Mouse (Mus musculus): ENCODE results near the gene Slc36a2.

Slc36a2 gene

GRCm38 (mm10) chr11:55131946-55132345, 52.9 kb downstream of the Slc36a2 start:
- 82% methylated on average over 1 of the region's 1 CpGs for WGBS

DNA sequence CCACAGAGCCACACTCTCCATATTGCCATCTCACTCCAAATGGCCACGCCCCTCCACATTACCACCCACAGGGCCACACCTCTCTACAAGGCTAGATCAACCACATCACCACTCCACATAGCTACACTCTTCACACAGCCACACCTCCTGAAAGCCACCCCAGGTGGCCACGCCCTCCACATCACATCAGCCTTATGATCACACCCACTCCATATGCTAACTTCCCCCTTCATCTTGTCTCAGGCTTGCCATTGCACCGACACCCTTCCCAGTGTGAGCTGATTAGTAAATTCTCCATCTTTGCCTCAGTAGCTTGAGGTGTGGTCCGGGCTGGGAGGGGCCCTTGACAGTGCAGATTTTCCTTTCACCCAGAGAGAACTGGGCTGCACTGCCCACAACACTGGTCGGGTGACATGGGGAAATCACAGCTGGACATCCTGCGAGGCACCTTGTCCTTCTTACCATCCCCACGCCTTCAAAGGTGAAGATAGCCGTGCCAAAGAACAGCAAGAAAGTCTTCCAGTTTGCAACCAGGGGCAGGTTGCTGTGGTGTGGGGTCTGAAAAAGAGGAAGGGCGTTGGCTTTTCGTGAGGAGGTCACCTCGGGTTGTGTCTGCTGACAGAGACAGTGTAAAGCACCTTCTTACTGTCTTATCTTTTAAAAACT, 53.7 kb downstream of the Slc36a2 start:
- WGBS, result 92% methylated on average over 11 of the region's 11 CpGs

- WGBS, result 51% methylated on average over 3 of the region's 3 CpGs
These were observed 56.5 kb downstream of the Slc36a2 start for GRCm38 (mm10) chr11:55128411-55128810.

- 25% methylated on average over 6 of the region's 6 CpGs for WGBS
These were observed 56.9 kb downstream of the Slc36a2 start for GRCm38 (mm10) chr11:55127937-55128336.

GRCm38 (mm10) chr11:55126663-55127062, 58.2 kb downstream of the Slc36a2 start:
- WGBS, result 72% methylated on average over 3 of the region's 3 CpGs

DNA sequence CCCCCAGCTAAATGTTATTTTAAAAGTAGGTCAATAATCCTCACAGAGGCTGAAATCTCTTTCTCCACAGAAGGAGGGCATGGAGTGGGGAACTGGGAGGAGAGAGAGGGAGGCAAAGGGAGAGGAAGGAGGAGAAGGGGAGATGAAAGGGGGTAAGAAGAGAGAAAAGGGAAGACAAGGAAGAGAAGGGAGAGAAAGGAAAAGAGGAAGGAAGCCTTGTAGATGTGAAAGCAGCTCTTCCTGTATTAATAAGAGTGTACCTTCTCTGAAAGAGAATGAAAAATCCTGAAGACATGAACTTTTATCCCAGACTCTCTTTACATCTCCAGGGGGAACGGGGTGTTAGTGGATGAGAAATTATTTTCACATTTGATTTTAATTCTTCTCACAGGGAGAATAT, 63.4 kb downstream of the Slc36a2 start:
- 95% methylated on average over 1 of the region's 1 CpGs for WGBS

DNA sequence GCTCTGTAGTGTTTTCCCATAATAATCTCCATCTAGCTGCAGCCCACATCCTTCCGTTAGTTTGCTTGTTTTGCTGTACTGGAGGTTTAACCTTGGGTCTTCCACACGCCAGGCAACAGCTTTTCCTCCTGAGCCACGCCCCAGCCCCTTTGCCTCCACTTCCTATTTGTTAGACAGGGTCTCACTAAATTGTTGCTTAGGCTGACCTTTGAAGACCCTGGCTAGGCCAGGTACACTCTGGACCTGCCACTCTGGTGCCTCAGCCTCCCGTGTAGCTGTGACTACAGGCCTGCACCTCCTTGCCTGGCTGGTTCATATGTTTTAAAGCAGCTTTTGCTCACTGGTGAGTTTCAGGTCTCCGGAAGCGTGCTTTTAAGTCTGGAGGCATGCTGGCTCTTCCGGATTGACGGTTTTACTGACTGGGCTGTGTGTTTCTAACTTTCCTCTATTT, 64.0 kb downstream of the Slc36a2 start:
- 63% methylated on average over 8 of the region's 8 CpGs for WGBS

DNA sequence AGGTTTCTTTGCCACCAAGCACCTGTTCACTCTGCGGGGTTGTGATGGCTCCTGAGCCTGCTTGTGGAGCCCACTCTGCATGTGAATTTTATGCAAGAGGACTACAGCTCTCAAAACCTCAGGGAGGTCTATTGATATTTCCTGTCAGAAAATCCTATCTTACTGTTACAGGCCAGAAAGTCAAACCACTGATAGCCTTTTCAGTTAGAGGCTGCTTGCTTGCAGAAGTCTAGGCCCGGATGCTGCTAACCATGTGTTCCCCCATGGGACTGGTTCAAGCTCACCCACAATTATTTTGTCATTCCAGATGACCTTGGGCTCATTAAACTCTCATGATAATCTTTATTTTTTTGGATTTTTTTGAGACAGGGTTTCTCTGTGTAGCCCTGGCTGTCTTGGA, 67.8 kb downstream of the Slc36a2 start:
- WGBS, result 92% methylated on average over 2 of the region's 2 CpGs

DNA sequence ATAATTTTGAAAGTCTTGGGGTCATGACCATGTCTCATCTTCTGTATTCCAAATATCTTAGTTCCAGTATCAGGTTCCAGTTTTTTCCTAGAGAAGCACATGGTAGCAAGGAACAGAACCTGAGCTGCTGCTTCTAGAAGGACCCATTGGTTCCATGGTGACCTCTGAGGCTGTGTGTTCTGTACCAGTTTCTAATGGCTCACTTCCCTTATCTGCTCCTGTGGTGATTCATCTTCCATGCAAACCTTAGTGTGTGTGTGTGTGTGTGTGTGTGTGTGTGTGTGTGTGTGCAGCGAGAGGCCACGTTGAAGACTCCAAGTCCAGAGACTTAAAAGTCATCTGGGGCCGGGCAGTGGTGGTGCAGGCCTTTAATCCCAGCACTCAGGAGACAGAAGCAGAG, 68.9 kb downstream of the Slc36a2 start:
- 93% methylated on average over 3 of the region's 3 CpGs for WGBS

- 91% methylated on average over 2 of the region's 2 CpGs for WGBS
These were observed 70.6 kb downstream of the Slc36a2 start for GRCm38 (mm10) chr11:55114291-55114690.

GRCm38 (mm10) chr11:55113861-55114250, 71.0 kb downstream of the Slc36a2 start:
- 66% methylated on average over 4 of the region's 4 CpGs for WGBS

DNA sequence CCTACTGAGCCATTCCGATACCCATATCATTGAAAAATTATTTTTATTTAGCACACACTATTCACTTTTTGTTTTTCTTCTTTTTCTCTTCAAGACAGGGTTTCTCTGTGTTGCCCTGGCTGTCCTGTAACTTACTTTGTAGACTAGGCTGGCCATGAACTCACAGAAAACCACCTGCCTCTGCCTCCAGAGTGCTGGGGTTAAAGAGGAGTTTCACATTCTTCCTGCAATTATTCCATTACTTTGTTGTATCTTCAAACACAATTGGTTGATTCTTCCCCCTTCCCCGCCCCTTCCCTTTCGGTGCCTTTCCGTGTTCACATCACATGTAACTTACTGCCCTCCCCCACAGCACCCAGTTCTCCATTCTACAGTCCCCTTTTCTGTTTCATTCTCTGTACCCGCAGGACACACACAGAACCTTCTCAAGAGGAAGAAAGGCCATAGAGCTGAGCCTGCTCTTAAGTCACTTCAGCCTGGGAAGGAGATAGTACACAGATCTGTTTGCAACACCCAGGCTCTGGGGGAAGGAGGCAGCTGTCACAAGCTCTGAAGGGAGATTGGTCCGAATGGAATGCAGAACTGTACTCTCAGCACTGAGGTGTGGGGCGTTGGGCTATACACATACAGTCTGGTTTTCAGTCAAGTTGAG, 71.5 kb downstream of the Slc36a2 start:
- WGBS, result 59% methylated on average over 7 of the region's 7 CpGs

DNA sequence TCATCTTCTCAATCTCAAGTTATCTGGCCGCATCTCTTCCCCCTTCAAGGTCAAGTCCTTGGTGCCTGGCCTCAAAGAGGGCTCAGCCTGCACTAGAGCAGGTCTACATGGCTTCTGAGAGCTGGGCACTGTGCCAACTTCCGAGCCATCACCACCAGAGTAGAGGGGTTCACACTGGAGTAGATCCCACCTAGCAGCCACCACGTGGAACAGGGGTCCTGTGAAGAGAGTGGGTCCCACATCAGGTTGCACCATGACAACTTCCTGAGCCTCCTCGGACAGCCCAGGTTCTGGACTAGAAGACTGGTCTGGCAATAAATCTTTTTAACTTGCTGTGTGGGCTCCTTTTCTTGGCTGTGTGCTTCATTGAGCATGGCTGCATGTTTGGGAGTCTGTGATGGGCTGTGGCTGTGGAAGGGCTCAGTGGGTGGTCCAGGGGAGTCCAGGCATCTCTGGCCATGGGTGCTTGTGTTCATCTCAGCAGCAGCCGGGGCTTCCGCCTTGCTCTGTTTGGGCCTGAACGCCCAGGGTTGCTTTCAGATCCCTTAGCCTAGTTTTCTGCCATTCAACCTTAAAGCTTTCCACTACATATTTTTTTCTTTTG, 74.2 kb downstream of the Slc36a2 start:
- WGBS, result 79% methylated on average over 7 of the region's 7 CpGs

GRCm38 (mm10) chr11:55109521-55110300, 75.2 kb downstream of the Slc36a2 start:
- WGBS, result 94% methylated on average over 7 of the region's 7 CpGs

All from cerebral cortex, adult 2 months (tissue).